Mouse (Mus musculus): Measurements from ENCODE around the gene Tm7sf2. TPM values are rescaled to one million over a fixed set of nuclear protein-coding genes. Genes with fewer than 3 reads are reported as not detected.

Tm7sf2 gene
- polyA plus RNA-seq, 1 experiment from 2014 or later, result 34.9 TPM

DNA sequence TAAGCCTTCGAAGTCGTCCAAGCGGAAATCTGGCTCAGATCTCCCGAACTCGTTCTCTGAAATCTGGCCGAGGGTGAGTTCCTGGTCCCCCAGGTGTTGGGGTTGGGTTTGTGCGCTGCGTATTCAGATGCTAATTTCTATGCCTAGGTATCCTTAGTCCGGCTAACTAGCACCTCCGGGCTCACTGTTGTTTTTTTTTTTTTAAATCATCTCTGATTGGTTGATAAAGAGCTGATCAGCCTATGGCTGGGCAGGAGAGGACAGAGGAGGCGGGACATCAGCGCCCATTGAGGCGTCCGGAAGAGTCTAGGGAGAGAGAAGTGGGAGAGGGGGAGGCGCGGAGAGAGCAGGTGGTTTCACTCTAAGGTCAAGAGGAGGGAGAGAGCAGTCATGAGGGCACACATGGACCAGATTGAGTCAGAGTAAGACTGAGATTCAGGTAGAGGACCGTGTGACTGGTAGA is 17.3 kb upstream of the Tm7sf2 start:
- Histone ChIP-seq H3K36me3 (peaks cover 29% of the 10 kb centered on the region), H3K4me2 (replicated peaks) (peak overlapping the region; percentile 75), H3K9ac (peak overlapping the region; percentile 60), H3K4me3 (replicated peaks) (peak overlapping the region; percentile 65), H3K9me3 (no peaks in the 10 kb centered on the region), H3K27ac (peak overlapping the region; percentile 54), H3K4me1 (replicated peaks) (peaks cover 10% of the 10 kb centered on the region), H3K27me3 (replicated peaks) (no peaks in the 10 kb centered on the region)
- ATAC-seq, result peak; percentile 83
- under 1% methylated on average over 17 of the region's 17 CpGs for WGBS

DNA sequence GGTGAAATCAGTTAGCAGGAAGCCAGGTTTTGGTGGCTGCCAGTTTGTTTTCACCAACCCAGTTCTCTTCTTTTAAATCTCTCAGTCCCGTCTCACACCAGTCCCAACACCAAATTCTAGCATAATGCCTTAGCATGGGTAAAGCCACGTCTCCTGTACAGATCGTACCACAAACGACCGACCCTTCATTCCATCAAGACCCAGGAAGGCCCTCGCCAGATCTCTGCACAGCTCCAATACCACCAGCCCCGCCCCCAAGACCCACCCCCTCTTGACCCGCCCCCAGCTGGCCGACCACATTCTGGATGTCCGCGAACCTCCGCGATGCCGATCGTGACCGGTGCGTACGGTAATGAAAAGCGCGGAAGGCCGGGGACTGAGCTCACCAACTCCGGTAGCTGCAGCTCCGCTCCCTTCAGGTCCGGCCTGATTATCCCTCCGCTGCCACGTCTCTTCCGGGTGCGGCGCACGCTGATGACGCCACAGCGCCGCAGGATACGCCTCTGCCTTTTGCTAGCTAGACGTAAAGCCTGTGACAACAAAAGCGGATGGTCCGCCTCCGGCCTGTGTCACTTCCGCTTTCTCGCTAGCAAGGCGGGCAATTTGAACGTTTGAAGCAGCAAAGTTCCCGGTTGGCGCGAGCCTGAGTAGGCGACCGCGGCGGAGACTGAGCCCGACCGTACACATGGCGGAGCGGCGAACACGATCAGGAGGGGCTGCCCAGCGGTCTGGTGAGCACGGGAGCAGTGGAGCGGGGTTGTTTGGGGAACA is 16.5 kb upstream of the Tm7sf2 start, which contains the start of the genes Zfpl1 and Cdca5:
TSS of gene Zfpl1 (minus strand) at position 479 of the 771 bp plus-strand sequence.
TSS of gene Cdca5 (plus strand) at position 506 of the 771 bp plus-strand sequence.
- peak within 1 kb of the TSS; percentile 54 for H3K27ac ChIP-seq
- WGBS, result under 1% methylated on average over 58 of the region's 58 CpGs
- H3K27me3 ChIP-seq (replicated peaks), result no peaks in the 10 kb centered on the region
- H3K4me1 ChIP-seq (replicated peaks), result peaks cover 10% of the 10 kb centered on the region
- peak within 1 kb of the TSS; percentile 62 for H3K9ac ChIP-seq
- H3K4me3 ChIP-seq (replicated peaks), result peak within 1 kb of the TSS; percentile 65
- H3K9me3 ChIP-seq, result no peaks in the 10 kb centered on the region
- peak within 1 kb of the TSS; percentile 75 for H3K4me2 ChIP-seq (replicated peaks)
- H3K36me3 ChIP-seq, result peaks cover 26% of the 10 kb centered on the region
- ATAC-seq, result peak; percentile 94

DNA sequence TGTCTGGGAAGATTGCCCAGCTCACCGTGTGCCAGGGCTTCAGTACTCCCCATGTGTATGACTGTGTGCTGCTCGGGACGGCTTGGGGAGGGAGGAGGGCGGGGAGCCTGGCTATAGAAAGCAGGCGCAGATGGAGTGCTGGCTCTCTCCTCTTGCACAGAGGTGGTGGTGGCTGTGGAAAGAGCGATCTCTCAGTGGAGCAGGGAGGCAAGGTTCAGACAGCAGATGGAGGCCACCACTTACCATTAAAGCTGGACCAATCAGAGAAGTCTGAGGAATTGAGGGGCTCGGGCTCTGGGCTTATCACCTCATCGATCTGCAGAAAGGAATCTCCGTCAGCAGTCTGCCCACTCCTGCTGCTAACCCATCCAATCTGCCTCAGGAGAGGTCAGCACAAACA is 14.0 kb upstream of the Tm7sf2 start, which contains the start of gene Gm28374:
TSS of gene Gm28374 (minus strand) at position 101 of the 400 bp plus-strand sequence.
- Histone ChIP-seq H3K27ac (no peak within 1 kb of the TSS), H3K9ac (no peak within 1 kb of the TSS), H3K9me3 (no peaks in the 10 kb centered on the region), H3K4me1 (replicated peaks) (peaks cover 10% of the 10 kb centered on the region), H3K4me2 (replicated peaks) (no peak within 1 kb of the TSS), H3K4me3 (replicated peaks) (no peak within 1 kb of the TSS), H3K27me3 (replicated peaks) (no peaks in the 10 kb centered on the region), H3K36me3 (peaks cover 26% of the 10 kb centered on the region)
- no peak for ATAC-seq
- 89% methylated on average over 9 of the region's 9 CpGs for WGBS

DNA sequence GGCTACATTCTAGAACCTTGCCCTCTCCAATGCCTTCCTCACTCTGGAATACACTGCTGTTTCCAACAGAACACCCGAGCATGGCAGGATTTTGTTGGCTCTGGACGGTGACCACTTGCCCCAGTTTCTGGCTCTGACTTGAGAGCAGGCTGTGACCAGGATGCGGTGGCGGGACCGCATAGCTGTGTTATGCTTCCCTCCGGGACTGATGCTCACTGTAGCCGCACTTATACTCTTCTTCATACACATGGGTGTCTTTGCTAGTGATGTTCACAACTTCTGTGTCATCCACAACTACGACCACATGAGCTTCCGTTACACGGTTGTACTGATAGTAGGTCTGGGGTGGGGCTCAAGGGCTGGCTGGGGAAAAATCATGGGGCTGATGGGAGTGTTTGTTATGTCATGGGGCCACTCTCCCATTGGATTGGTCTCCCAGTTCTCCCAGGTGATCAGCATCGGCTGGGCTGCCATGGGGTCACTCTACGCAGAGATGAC is 11.9 kb upstream of the Tm7sf2 start, which contains the start of gene Tmem262:
TSS of gene Tmem262 (plus strand) at position 51 of the 498 bp plus-strand sequence.
- H3K9ac ChIP-seq, result no peak within 1 kb of the TSS
- H3K4me1 ChIP-seq (replicated peaks), result peaks cover 15% of the 10 kb centered on the region
- H3K27me3 ChIP-seq (replicated peaks), result no peaks in the 10 kb centered on the region
- WGBS, result 92% methylated on average over 12 of the region's 12 CpGs
- no peak within 1 kb of the TSS for H3K27ac ChIP-seq
- H3K9me3 ChIP-seq, result no peaks in the 10 kb centered on the region
- ATAC-seq, result no peak
- no peak within 1 kb of the TSS for H3K4me3 ChIP-seq (replicated peaks)
- no peak within 1 kb of the TSS for H3K4me2 ChIP-seq (replicated peaks)
- H3K36me3 ChIP-seq, result peaks cover 21% of the 10 kb centered on the region

DNA sequence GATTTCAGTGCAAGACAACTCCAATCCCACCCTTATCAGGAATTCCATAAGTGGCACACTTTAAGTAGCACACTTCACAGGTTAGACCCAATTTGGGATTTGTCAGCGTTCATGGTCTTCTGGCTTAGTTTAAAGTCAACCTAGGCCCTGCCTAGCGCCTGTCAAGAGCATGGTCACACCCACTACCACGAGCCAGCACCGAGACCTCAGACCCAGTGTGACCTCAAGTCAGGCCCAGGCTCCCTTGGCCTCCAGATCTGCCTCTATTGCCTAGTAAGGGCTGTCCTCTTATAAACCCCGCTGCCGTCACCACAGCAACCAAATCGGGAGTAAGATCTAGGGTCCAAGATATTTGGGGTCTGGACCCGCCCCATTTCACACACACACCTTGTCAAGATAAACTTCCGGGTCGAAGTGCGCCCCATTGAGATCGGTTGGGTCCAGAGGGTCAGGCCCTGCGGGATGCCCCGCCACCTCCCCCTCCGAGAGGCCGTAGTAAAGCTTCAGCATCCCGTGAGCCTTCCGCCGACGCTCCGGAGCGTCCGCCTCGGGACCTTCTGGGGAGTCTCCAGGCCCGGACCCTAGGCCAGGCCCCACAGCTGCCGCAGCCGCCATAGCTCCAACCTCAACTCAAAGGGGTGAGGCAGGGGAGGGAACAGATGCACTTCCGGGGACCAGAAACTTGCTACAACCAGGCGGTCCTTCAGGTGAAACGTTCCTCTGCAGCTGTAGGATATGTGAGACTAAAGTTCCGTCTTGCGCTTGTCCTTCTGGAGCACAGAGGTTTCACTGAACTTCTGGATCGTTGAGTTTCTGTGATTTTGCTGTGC is 8.6 kb upstream of the Tm7sf2 start, which contains the start of gene Vps51:
TSS of gene Vps51 (minus strand) at position 668 of the 830 bp plus-strand sequence.
- Histone ChIP-seq H3K4me1 (replicated peaks) (peaks cover 9% of the 10 kb centered on the region), H3K27me3 (replicated peaks) (no peaks in the 10 kb centered on the region), H3K27ac (peak within 1 kb of the TSS; percentile 89), H3K9me3 (no peaks in the 10 kb centered on the region), H3K4me2 (replicated peaks) (peak within 1 kb of the TSS; percentile 84), H3K4me3 (replicated peaks) (peak within 1 kb of the TSS; percentile 85), H3K9ac (peak within 1 kb of the TSS; percentile 81), H3K36me3 (peaks cover 14% of the 10 kb centered on the region)
- ATAC-seq, result peak; percentile 93
- WGBS, result 1% methylated on average over 33 of the region's 33 CpGs

DNA sequence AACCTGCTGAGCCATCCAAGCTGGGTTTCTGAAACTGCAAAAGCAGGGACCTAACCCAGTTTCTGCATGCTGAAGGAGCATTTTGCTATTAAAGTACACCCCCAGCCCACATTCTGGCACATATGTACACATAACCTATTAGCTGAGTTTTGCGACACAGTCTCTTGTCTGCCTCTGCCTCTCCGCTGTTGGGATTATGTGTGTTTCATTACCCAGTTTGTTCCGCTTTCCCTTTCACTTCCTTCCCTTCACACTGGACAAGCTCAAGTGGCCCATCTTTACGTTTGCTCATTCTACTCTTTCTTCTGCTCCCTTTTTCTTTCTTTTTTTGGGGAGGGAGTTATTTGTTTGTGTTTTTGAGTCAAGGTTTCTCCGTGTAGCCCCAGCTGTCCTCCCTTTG is 5.7 kb upstream of the Tm7sf2 start:
- WGBS, result 87% methylated on average over 5 of the region's 5 CpGs
- H3K27me3 ChIP-seq (replicated peaks), result no peaks in the 10 kb centered on the region
- no peaks in the 10 kb centered on the region for H3K9me3 ChIP-seq
- no peak overlapping the region for H3K4me2 ChIP-seq (replicated peaks)
- H3K36me3 ChIP-seq, result peaks cover 26% of the 10 kb centered on the region
- H3K4me3 ChIP-seq (replicated peaks), result no peak overlapping the region
- H3K4me1 ChIP-seq (replicated peaks), result peaks cover 9% of the 10 kb centered on the region
- no peak for ATAC-seq
- H3K9ac ChIP-seq, result no peak overlapping the region
- H3K27ac ChIP-seq, result no peak overlapping the region

DNA sequence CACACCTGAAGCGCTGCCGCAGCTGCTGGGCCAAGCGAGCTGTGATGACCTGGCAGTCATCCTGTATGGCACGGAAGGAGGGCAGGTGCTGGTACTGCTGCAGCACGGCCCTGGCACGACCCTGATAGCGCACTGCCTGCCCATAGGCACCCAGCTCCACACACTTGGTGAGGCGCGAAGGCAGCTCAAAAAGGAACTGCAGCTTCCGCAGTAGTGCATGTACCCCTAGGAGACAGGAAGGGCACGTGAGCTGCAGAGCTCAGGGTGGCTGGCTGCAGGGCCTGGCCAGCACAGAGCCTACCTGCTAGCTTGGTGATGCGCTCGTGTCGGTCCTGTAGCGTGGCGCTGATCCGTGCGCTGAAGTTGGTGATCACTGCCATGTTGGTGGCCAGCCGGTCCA is 3.1 kb upstream of the Tm7sf2 start:
- peaks cover 24% of the 10 kb centered on the region for H3K4me1 ChIP-seq (replicated peaks)
- no peak overlapping the region for H3K9ac ChIP-seq
- H3K4me3 ChIP-seq (replicated peaks), result no peak overlapping the region
- no peaks in the 10 kb centered on the region for H3K27me3 ChIP-seq (replicated peaks)
- no peak for ATAC-seq
- H3K4me2 ChIP-seq (replicated peaks), result no peak overlapping the region
- H3K36me3 ChIP-seq, result peaks cover 26% of the 10 kb centered on the region
- no peak overlapping the region for H3K27ac ChIP-seq
- 94% methylated on average over 19 of the region's 19 CpGs for WGBS
- no peaks in the 10 kb centered on the region for H3K9me3 ChIP-seq

DNA sequence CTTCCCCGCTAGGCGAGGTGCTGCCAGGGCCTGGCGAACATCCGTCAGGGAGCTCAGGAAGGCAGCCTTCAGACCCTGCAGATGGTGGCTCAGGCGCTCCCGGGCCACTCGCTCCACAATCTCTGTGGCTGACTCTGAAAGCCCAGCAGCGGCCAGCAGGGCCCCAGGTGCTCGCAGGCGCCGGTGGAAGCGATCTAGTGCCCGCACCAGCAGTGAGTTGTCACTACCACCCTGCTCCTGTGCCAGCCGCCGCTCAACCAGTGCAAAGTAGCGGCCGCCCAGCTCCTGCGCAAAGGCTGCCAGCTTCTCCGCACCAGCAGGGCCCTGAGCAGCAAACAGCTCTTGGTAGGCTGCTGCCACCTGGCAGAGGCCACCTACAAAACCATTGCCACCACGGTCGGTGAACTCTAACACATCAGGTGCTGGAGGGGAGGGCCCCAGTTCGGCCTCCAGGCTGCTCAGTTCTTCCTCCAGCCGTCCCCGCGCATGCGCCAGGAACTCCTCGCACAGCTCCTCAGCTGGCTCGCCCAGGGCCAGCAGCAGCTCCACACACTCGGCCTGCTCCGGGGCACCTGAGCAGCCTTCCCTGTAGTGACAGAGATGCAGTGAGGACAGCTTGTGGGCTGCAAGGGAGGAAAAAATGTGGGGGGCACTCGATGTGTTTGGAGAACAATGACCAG is 2.5 kb upstream of the Tm7sf2 start:
- H3K27me3 ChIP-seq (replicated peaks), result no peaks in the 10 kb centered on the region
- 87% methylated on average over 31 of the region's 31 CpGs for WGBS
- H3K4me1 ChIP-seq (replicated peaks), result peaks cover 21% of the 10 kb centered on the region
- no peak overlapping the region for H3K4me3 ChIP-seq (replicated peaks)
- H3K9me3 ChIP-seq, result no peaks in the 10 kb centered on the region
- H3K9ac ChIP-seq, result no peak overlapping the region
- H3K36me3 ChIP-seq, result peaks cover 26% of the 10 kb centered on the region
- H3K4me2 ChIP-seq (replicated peaks), result no peak overlapping the region
- no peak overlapping the region for H3K27ac ChIP-seq
- ATAC-seq, result no peak

DNA sequence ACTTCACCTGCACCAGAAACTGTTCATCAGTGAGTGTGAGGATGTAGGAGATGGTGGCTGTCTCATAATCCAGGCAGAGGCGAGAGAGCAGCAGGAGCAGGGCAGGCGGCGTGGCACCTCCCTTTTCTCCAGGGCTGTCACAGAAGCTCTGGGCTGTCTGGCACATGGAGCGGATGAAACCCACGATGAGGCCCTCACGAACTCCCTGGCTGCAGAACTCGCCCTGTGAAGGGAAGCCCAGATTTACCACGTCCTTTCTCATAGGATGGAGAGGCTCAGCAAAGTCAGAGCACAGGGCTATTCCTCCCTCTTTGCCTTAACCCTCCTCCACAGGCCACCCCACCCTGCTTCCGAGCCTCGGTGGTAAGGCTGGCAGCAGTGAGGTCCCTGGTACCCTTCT is 1.7 kb upstream of the Tm7sf2 start:
- Histone ChIP-seq H3K9ac (no peak overlapping the region), H3K27ac (no peak overlapping the region), H3K4me2 (replicated peaks) (no peak overlapping the region), H3K27me3 (replicated peaks) (no peaks in the 10 kb centered on the region), H3K4me1 (replicated peaks) (peaks cover 21% of the 10 kb centered on the region), H3K36me3 (peaks cover 26% of the 10 kb centered on the region), H3K4me3 (replicated peaks) (no peak overlapping the region), H3K9me3 (no peaks in the 10 kb centered on the region)
- 91% methylated on average over 10 of the region's 10 CpGs for WGBS
- no peak for ATAC-seq

DNA sequence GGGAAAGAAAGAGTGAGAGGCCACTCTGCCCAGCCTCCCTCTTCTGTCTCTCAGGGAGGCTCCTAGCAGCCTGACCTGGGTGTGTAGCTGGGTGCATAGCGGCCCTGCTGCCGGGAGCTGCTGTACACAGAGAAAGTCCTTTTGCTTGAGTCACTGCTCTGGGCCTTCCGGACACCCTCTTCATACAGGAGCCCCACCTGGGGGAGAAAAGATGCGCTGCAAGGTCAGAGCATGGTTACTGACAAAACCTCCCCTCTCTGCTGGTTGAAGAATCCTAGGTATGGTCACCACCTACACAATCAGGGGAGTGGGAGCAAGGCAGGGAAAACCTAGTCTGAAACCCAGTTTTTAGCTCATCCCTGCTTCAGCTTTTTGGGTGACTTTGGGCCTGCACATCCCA is 778 bp upstream of the Tm7sf2 start:
- Histone ChIP-seq H3K27ac (no peak overlapping the region), H3K4me1 (replicated peaks) (peaks cover 21% of the 10 kb centered on the region), H3K4me3 (replicated peaks) (no peak overlapping the region), H3K9ac (no peak overlapping the region), H3K4me2 (replicated peaks) (no peak overlapping the region), H3K9me3 (no peaks in the 10 kb centered on the region), H3K36me3 (peaks cover 26% of the 10 kb centered on the region), H3K27me3 (replicated peaks) (no peaks in the 10 kb centered on the region)
- ATAC-seq, result no peak
- WGBS, result 61% methylated on average over 4 of the region's 4 CpGs

DNA sequence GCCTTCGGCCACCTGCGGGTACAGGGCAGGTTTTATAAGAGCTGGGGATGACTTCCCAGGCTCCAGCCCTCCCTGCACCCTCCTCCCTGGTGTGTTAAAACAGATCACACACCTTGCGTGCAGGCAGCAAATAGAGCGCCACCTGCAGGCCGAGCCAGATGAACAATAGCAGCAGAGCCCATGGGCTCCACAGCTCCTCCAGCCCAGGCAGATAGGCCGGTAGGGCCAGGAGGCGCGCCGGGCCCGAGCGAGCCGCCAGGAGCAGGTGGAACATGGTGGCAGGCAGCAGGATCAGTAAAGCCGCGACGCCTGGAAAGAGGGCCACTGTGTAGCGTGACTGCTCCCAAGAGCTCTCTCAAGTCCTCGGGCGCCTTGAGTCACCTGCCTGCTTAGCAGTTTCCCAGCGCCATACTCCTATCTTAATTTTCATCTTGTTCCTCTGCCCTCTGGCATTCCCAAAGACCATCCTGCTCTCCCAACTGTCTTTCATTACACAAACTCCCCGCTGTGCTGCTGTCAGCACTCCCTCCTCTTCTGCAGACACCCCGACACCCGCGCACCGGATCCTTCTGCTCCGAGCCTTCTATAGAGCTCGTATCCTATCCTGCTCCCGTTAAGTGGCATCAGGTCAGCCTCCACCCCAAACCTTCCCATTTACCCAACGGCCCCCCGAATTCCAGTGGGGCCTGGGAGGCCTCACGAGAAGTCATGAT is 1.0 kb downstream of the Tm7sf2 start:
- ATAC-seq, result peak; percentile 70

More for the DNA sequence above, 1.0 kb downstream of the Tm7sf2 start:
- Histone ChIP-seq H3K4me1 (replicated peaks) (peaks cover 28% of the 10 kb centered on the region), H3K27me3 (replicated peaks) (no peaks in the 10 kb centered on the region), H3K9ac (peak overlapping the region; percentile 54), H3K4me3 (replicated peaks) (peak overlapping the region; percentile 48), H3K36me3 (peaks cover 26% of the 10 kb centered on the region), H3K9me3 (no peaks in the 10 kb centered on the region), H3K27ac (peak overlapping the region; percentile 76), H3K4me2 (replicated peaks) (peak overlapping the region; percentile 92)
- WGBS, result under 1% methylated on average over 30 of the region's 30 CpGs
